Mouse (Mus musculus): ENCODE data around the gene Myocd. TPM values are rescaled to one million over a fixed set of nuclear protein-coding genes. Genes with fewer than 3 reads are reported as not detected.

The Myocd gene
- polyA plus RNA-seq, 1 experiment from 2014 or later, result 0.20 TPM

DNA sequence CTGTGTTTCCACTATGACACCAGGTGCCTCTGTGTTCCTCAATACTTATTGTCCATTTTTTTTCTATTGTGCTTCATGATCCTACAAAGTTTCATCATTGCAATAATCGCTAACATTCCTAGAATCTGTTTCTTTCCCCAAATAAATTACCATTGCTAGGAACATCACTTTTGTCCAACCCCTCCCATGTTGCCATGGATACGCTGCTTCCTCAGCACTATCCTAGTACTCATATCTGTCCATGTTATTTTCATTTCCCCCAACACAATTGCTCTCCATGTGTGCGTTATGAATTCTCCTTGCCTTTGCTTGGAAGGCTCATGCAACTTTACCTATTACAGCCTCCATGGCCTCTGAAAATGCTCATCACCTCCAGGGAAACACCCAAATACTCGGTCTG lies 19.4 kb downstream of the Myocd start:
- Histone ChIP-seq H3K36me3 (no peaks in the 10 kb centered on the region), H3K27me3 (no peaks in the 10 kb centered on the region), H3K9me3 (no peaks in the 10 kb centered on the region), H3K4me2 (replicated peaks) (no peak overlapping the region), H3K9ac (replicated peaks) (no peak overlapping the region), H3K4me1 (replicated peaks) (no peaks in the 10 kb centered on the region), H3K4me3 (replicated peaks) (no peak overlapping the region), H3K27ac (no peak overlapping the region)
- no peak for ATAC-seq
- WGBS, result 96% methylated on average over 4 of the region's 4 CpGs

DNA sequence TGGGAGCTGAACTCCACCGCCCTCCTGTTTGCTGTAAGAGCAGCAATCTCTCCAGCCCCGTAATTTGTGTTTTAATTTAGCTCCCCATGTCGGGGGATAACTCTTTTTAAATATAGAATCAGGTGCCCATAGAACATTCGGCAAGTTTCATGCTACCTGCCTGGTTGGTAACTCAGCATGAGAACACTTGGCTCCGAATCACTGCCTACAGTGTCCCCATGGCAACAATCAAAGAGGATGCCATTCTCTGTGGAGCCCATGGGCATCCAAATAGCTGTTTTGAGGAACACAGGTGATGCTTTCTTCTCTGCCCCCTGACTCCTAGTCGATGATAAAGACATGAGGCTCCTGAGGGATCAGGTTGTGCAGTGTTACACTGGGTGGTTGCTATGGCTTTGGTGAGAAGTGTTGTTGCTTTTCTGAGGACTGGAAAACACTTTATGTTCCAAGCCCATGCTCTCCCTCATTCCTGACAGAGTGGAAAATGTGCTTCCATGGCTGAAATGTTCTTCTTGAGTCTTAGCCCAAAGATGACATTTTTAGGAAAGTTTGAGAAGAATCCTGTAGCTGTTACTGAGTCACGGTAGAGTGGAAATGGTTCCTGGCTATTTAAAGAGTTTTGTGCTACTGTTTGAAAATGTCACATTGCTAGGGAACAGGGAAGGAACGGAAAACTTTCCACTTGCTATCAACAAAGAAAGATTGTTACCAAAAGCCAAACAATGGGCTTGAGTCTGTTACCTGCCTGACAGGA lies 23.3 kb downstream of the Myocd start:
- H3K4me3 ChIP-seq (replicated peaks), result no peak overlapping the region
- 87% methylated on average over 8 of the region's 8 CpGs for WGBS
- no peak overlapping the region for H3K9ac ChIP-seq (replicated peaks)
- H3K27me3 ChIP-seq, result no peaks in the 10 kb centered on the region
- H3K27ac ChIP-seq, result no peak overlapping the region
- H3K4me1 ChIP-seq (replicated peaks), result no peaks in the 10 kb centered on the region
- H3K9me3 ChIP-seq, result no peaks in the 10 kb centered on the region
- H3K4me2 ChIP-seq (replicated peaks), result no peak overlapping the region
- ATAC-seq, result no peak
- no peaks in the 10 kb centered on the region for H3K36me3 ChIP-seq

DNA sequence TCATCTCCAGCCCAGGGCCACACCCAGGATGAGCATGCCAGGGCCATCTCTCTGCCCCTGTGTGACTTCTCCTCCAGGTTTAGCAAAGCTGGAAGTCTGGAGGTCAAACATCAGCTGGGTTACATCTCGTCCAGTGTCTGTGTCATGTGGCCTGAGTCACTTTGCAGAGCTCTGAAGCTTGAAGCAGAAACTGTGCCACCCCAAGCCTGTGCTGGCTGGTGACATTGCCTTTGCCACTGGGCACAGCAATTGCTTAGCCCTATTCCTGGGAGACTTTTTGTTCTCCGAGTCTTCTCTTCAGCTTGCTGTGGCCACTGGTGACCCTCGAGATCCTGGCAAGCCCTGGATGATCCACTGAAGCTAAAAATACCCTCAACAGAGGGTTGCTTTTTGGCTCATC lies 26.2 kb downstream of the Myocd start:
- H3K9me3 ChIP-seq, result no peaks in the 10 kb centered on the region
- H3K4me3 ChIP-seq (replicated peaks), result no peak overlapping the region
- ATAC-seq, result no peak
- H3K27ac ChIP-seq, result no peak overlapping the region
- no peak overlapping the region for H3K9ac ChIP-seq (replicated peaks)
- no peaks in the 10 kb centered on the region for H3K36me3 ChIP-seq
- no peaks in the 10 kb centered on the region for H3K27me3 ChIP-seq
- WGBS, result 77% methylated on average over 3 of the region's 3 CpGs
- H3K4me2 ChIP-seq (replicated peaks), result no peak overlapping the region
- no peaks in the 10 kb centered on the region for H3K4me1 ChIP-seq (replicated peaks)

DNA sequence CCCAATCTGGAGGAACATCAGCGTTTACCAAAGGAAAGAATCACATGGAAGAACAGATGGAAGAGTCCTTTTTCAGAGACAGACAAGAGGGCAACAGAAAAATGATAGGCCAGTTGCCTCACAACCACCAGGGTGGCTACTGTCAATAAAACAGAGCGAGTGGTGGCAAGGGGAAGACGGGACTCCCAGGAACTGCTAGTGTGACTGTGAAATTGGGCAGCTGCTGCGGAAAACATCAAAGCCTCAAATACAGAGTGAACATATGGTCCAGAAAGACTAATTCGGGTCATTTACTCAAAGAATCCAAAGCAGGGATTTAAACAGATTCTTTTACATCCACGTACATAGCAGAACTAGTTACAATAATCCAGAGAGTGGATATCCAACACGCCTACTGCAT lies 29.3 kb downstream of the Myocd start:
- Histone ChIP-seq H3K9me3 (no peaks in the 10 kb centered on the region), H3K4me3 (replicated peaks) (no peak overlapping the region), H3K4me2 (replicated peaks) (no peak overlapping the region), H3K27me3 (no peaks in the 10 kb centered on the region), H3K36me3 (no peaks in the 10 kb centered on the region), H3K27ac (no peak overlapping the region), H3K4me1 (replicated peaks) (0 out of 2 replicates have a peak, but pooled peaks cover 3% of the 10 kb centered on the region), H3K9ac (replicated peaks) (no peak overlapping the region)
- no peak for ATAC-seq
- 60% methylated on average over 7 of the region's 7 CpGs for WGBS

DNA sequence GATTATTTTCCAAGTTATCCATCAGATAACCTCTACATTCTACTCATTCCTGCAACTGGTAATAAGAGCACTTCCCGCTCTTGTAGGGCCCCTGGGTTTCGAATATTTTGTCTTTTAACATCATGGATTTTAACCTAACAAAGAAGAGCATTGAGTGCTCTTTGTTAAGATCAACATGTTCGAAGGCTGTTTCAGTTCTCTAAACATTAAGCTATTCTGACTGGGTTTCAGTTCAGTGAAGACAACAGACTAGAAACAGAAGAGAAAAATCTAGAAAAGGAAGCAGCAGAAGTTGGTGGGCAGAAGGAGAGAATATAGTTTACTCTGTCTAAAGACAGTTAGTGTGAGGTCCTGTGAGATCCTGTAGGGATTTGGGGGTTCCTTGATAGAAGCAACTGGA lies 31.9 kb downstream of the Myocd start:
- no peaks in the 10 kb centered on the region for H3K36me3 ChIP-seq
- 72% methylated on average over 3 of the region's 3 CpGs for WGBS
- H3K9me3 ChIP-seq, result no peaks in the 10 kb centered on the region
- no peak overlapping the region for H3K9ac ChIP-seq (replicated peaks)
- H3K27me3 ChIP-seq, result no peaks in the 10 kb centered on the region
- H3K4me1 ChIP-seq (replicated peaks), result peaks cover 12% of the 10 kb centered on the region; the same call in 1 of the 2 replicates
- no peak overlapping the region for H3K4me3 ChIP-seq (replicated peaks)
- no peak overlapping the region for H3K4me2 ChIP-seq (replicated peaks)
- no peak for ATAC-seq
- no peak overlapping the region for H3K27ac ChIP-seq

DNA sequence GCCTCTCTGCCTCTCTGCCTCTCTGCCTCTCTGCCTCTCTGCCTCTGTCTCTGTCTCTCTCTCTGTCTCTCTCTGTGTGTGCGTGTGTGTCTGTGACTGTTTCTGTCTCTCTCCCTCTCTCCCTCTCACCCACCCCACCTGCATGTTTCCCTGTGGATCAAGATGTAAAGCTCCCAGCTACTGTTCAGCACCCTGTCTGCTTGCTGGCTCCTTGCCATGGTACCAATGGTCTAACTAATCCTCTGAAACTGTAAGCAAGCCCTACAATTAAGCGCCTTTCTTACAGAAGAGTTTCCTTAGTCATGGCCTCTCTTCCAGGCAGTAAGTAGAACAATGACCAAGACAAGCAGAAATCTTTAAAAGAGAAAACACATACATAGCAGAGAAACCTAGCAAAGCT lies 32.9 kb downstream of the Myocd start:
- Histone ChIP-seq H3K4me1 (replicated peaks) (peaks cover 12% of the 10 kb centered on the region; the same call in 1 of the 2 replicates), H3K36me3 (no peaks in the 10 kb centered on the region), H3K27ac (no peak overlapping the region), H3K4me3 (replicated peaks) (no peak overlapping the region), H3K4me2 (replicated peaks) (no peak overlapping the region), H3K27me3 (no peaks in the 10 kb centered on the region), H3K9me3 (no peaks in the 10 kb centered on the region), H3K9ac (replicated peaks) (no peak overlapping the region)
- no peak for ATAC-seq
- 78% methylated on average over 2 of the region's 2 CpGs for WGBS

DNA sequence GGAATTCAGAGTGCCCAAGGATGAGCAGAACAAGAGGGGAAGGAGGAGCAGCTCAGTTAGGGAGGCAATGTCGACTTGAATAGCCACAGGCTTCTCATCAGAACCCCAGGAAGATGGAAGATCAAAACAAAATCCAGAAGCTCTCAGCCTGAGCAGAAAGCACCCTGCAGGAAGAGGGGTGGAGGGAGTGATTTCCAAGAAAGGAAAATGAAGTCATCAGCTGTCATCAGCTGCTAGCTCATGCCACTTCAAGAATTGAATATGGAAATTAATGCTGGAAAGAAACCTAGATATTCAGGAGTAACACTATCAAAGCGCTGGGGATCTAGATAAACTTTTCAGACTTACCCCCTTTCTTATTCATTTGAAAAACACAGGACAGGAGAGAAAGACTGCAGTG lies 34.4 kb downstream of the Myocd start:
- Histone ChIP-seq H3K4me3 (replicated peaks) (no peak overlapping the region), H3K9ac (replicated peaks) (no peak overlapping the region), H3K4me2 (replicated peaks) (no peak overlapping the region), H3K36me3 (no peaks in the 10 kb centered on the region), H3K4me1 (replicated peaks) (peaks cover 12% of the 10 kb centered on the region; the same call in 1 of the 2 replicates), H3K9me3 (no peaks in the 10 kb centered on the region), H3K27ac (no peak overlapping the region), H3K27me3 (no peaks in the 10 kb centered on the region)
- ATAC-seq, result no peak
- 35% methylated on average over 2 of the region's 2 CpGs for WGBS

DNA sequence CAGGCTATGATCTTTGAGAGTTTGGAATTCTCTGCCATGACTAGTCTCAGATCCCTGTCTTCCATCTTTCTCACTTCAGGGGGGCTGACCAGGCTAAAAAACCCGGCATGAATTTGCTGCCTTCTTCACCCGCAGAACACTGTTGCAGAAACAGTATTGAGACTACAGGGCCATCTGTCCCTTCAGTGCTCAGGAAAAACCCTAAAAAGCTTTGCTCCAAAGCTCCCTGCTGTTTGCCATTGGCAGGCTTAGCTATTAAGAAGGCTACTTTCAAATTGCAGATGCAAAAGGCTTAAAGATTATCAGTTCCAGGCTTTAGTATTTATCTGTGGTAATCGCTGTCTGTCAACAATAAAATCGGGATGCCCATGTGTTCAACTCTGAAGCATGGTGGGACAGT lies 38.0 kb downstream of the Myocd start:
- WGBS, result 60% methylated on average over 4 of the region's 4 CpGs
- no peaks in the 10 kb centered on the region for H3K36me3 ChIP-seq
- H3K4me3 ChIP-seq (replicated peaks), result no peak overlapping the region
- H3K9me3 ChIP-seq, result no peaks in the 10 kb centered on the region
- H3K4me1 ChIP-seq (replicated peaks), result peaks cover 9% of the 10 kb centered on the region; the same call in 1 of the 2 replicates
- no peak for ATAC-seq
- no peaks in the 10 kb centered on the region for H3K27me3 ChIP-seq
- H3K9ac ChIP-seq (replicated peaks), result no peak overlapping the region
- no peak overlapping the region for H3K4me2 ChIP-seq (replicated peaks)
- H3K27ac ChIP-seq, result no peak overlapping the region

DNA sequence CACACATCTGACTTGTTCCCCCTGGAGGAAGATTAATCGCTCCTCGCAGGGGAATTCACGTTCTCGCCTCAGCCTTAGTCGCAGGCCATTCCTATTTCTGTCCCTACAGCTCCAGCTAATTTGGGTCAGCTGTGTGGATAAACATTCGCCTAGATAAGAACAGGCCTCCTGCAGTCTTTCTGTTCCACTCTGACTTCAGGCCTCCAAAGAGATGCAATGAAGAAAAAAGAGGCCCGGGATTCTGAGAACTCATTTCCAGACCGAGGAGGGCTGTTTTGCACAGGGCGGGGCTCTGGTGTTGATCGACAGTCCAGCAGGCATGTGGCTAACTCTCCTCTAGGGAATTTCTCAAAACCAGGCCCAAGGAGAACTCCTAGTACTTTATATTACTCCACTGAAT lies 43.0 kb downstream of the Myocd start:
- no peaks in the 10 kb centered on the region for H3K9me3 ChIP-seq
- H3K4me3 ChIP-seq (replicated peaks), result no peak overlapping the region

DNA sequence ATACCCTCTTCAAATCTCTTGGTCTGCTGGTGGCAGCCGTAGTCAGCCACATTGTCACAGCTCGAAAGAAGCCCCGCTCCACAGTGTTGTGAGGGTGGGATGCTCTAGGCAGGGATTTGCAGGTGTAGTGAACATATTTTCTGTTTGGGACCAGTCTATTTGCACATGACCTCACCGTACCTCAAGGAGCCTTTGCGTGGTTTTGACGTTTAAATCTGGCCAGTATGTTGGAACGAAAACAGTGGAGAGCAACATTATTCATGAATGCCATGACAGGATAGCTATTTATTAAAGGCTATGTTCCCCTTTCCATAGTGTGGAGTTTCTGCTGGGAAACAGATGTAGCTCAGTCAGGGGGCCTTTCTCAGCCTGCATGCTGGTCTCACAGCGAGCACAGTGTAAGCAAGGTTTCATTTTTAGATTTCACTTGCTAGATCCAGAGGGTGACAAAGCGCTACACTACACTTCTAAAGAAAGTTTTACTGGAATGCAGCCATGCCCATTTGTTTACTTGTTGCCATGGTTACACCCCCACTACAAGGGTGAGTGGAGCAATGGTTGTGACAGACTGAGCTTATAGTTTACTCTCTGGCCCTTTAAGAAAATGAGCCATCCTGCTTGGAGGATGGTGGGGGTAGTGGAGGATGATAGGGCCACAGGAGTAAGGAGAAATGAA lies 54.7 kb downstream of the Myocd start:
- H3K27ac ChIP-seq, result no peak overlapping the region
- 67% methylated on average over 9 of the region's 9 CpGs for WGBS
- no peak overlapping the region for H3K4me3 ChIP-seq (replicated peaks)
- 0 out of 2 replicates have a peak, but pooled peaks have one; percentile 68 for ATAC-seq
- H3K4me1 ChIP-seq (replicated peaks), result 0 out of 2 replicates have a peak, but pooled peaks cover 9% of the 10 kb centered on the region
- H3K27me3 ChIP-seq, result no peaks in the 10 kb centered on the region
- H3K4me2 ChIP-seq (replicated peaks), result no peak overlapping the region
- H3K9ac ChIP-seq (replicated peaks), result no peak overlapping the region
- H3K9me3 ChIP-seq, result no peaks in the 10 kb centered on the region
- H3K36me3 ChIP-seq, result no peaks in the 10 kb centered on the region

More for the DNA sequence above, 43.0 kb downstream of the Myocd start:
- no peak overlapping the region for H3K27ac ChIP-seq
- H3K4me2 ChIP-seq (replicated peaks), result no peak overlapping the region
- H3K9ac ChIP-seq (replicated peaks), result no peak overlapping the region
- ATAC-seq, result no peak
- WGBS, result 50% methylated on average over 10 of the region's 10 CpGs
- H3K36me3 ChIP-seq, result no peaks in the 10 kb centered on the region
- no peaks in the 10 kb centered on the region; the same call in 1 of the 2 replicates for H3K4me1 ChIP-seq (replicated peaks)
- no peaks in the 10 kb centered on the region for H3K27me3 ChIP-seq

DNA sequence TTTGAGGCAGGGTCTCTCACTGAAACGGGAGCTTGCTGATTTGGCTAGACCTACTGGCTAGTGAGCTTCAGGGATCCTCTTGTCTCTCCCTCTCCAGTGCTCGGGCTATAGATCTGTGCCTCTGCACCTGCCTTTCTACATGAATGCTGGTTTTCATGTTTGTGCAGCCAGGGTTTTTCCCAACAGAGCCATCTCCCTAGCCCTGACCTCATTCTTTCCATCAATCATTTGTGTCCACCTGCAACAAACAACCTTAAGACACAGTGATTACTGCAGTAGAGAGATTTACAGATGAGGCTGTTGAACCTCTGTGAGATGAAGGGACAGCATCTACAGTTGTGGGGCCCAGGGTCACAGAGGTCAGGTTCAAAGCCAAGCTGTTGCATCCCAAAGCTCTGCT lies 56.0 kb downstream of the Myocd start:
- H3K4me3 ChIP-seq (replicated peaks), result no peak overlapping the region
- 86% methylated on average over 2 of the region's 2 CpGs for WGBS
- no peaks in the 10 kb centered on the region for H3K27me3 ChIP-seq
- no peak overlapping the region for H3K4me2 ChIP-seq (replicated peaks)
- H3K9me3 ChIP-seq, result no peaks in the 10 kb centered on the region
- no peaks in the 10 kb centered on the region for H3K36me3 ChIP-seq
- H3K9ac ChIP-seq (replicated peaks), result no peak overlapping the region
- ATAC-seq, result no peak
- no peak overlapping the region for H3K27ac ChIP-seq
- 0 out of 2 replicates have a peak, but pooled peaks cover 9% of the 10 kb centered on the region for H3K4me1 ChIP-seq (replicated peaks)

DNA sequence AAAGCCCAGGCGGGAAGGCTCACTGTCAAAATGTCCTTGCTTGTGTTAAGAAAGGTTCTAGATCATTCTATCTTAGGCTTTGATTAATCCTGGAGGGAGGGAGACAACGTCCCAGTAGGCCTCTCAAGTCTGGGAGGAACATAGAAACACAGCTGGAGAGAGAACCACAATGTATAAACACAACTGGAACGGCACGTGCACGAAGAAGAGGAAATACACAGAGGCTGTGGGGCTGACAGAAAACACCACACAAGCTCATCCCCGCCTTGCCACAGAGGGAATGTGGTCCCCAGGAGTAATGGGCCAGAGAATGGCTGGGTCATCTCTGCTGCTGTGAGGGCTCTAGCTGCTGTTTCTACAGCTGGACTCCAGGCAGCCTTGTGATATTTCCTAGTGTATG lies 58.1 kb downstream of the Myocd start:
- Histone ChIP-seq H3K27me3 (no peaks in the 10 kb centered on the region), H3K36me3 (no peaks in the 10 kb centered on the region), H3K4me1 (replicated peaks) (0 out of 2 replicates have a peak, but pooled peaks cover 9% of the 10 kb centered on the region), H3K4me2 (replicated peaks) (no peak overlapping the region), H3K4me3 (replicated peaks) (no peak overlapping the region), H3K9me3 (no peaks in the 10 kb centered on the region), H3K9ac (replicated peaks) (no peak overlapping the region), H3K27ac (no peak overlapping the region)
- 88% methylated on average over 6 of the region's 6 CpGs for WGBS
- no peak for ATAC-seq
